ENCODE assay signal across 8 mouse cellular contexts in the genomic region with DNA sequence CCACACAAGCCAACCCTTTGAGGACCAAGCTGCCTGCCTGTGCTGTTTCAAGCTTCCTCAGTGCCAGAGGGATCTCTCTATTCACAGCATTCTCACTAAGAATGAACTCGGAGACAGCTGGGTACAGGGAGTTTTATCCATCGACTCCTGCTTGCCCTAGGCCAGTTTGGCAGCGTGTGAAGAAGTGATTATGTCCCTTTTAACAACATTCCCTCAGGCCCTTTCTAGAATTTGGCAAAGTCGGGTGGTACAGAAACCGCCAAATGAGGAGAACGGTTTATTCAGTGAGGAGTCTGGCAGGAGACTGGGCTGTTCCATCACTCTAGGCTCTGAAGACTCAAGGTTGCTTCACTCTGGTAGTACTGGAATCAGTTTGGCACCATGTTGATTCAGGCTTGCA. TPM values are rescaled to one million over a fixed set of nuclear protein-coding genes. Genes with fewer than 3 reads are reported as not detected.
DNase-seq lines count a peak whose midpoint lies in the region; ATAC-seq and TF ChIP-seq lines count a peak whose summit lies in the region.

No protein-coding gene starts in this region.

- ATAC-seq in heart, embryonic 14.5 days (ENCODE audit: insufficient number of reproducible peaks, insufficient read depth, low FRiP score, low read depth) = no peak
- no peak for ATAC-seq in megakaryocyte, adult 5-6 weeks (ENCODE audit: poor library complexity, severe bottlenecking)
- ATAC-seq in hindbrain, postnatal 0 days = peak; percentile 13
- ATAC-seq in stomach, embryonic 15.5 days (ENCODE audit: insufficient read depth, low FRiP score, low read depth) = no peak

- peak overlapping the region; percentile 96 for H3K4me2 ChIP-seq in heart, embryonic 14.5 days (ENCODE audit: low read length)
- H3K4me2 ChIP-seq in hindbrain, postnatal 0 days (ENCODE audit: low read depth, low read length) = peak overlapping the region; percentile 69
- peak overlapping the region; percentile 97 for H3K4me2 ChIP-seq in stomach, embryonic 15.5 days

- H3K4me1 ChIP-seq in heart, embryonic 14.5 days (ENCODE audit: control insufficient read depth in 2 of 2, insufficient read depth in 2 of 2, low read length in 2 of 2) = peaks cover 11 to 21% of the 10 kb centered on the region in 2 experiments; a peak in 3 of 4 replicates
- peaks cover 88% of the 10 kb centered on the region for H3K4me1 ChIP-seq in megakaryocyte, embryonic 14.5 days
- peaks cover 16% of the 10 kb centered on the region; the same call in 1 of the 2 replicates for H3K4me1 ChIP-seq in hindbrain, postnatal 0 days (ENCODE audit: insufficient read depth, low read length)
- H3K4me1 ChIP-seq in stomach, embryonic 15.5 days = peaks cover 23% of the 10 kb centered on the region

- H3K27me3 ChIP-seq in heart, embryonic 14.5 days (ENCODE audit: control insufficient read depth, insufficient read depth, low read length) = peaks cover 90% of the 10 kb centered on the region
- peaks cover 76% of the 10 kb centered on the region for H3K27me3 ChIP-seq in megakaryocyte, embryonic 14.5 days (replicated peaks)
- peaks cover 39% of the 10 kb centered on the region for H3K27me3 ChIP-seq in hindbrain, postnatal 0 days (ENCODE audit: insufficient read depth, low read length)
- peaks cover 72% of the 10 kb centered on the region for H3K27me3 ChIP-seq in stomach, embryonic 15.5 days (replicated peaks)

- DNase-seq in heart, postnatal 4 days = no peak
- peak; percentile 49 for DNase-seq in hindbrain, postnatal 0 days (ENCODE audit: low spot score)
- no peak for DNase-seq in cerebellum, adult 9-11 months
- no peak for DNase-seq in adrenal gland, adult (ENCODE audit: inconsistent age in 2 of 2, low spot score in 1 of 2)

- no peak overlapping the region for H3K9ac ChIP-seq in heart, embryonic 14.5 days (ENCODE audit: low read length)
- no peak overlapping the region for H3K9ac ChIP-seq in hindbrain, postnatal 0 days (replicated peaks; ENCODE audit: low read length)
- H3K9ac ChIP-seq in stomach, embryonic 15.5 days = no peak overlapping the region

- peak overlapping the region in 1 of 2 experiments; percentile 53; a peak in 2 of 4 replicates for H3K4me3 ChIP-seq in heart, embryonic 14.5 days (ENCODE audit: control insufficient read depth in 1 of 2, insufficient read depth in 1 of 2, low read depth in 1 of 2, low read length in 2 of 2)
- H3K4me3 ChIP-seq in megakaryocyte, embryonic 14.5 days (replicated peaks) = peak overlapping the region; percentile 95
- peak overlapping the region; percentile 36; the same call in 1 of the 2 replicates for H3K4me3 ChIP-seq in hindbrain, postnatal 0 days (ENCODE audit: low read length)
- peak overlapping the region; percentile 47; the same call in 1 of the 2 replicates for H3K4me3 ChIP-seq in stomach, embryonic 15.5 days (replicated peaks)

- WGBS in heart, embryonic 14.5 days = 35% methylated on average over 6 of the region's 6 CpGs
- WGBS in hindbrain, postnatal 0 days = 24% methylated on average over 6 of the region's 6 CpGs
- WGBS in stomach, embryonic 15.5 days = 43% methylated on average over 6 of the region's 6 CpGs

- no peak overlapping the region for H3K27ac ChIP-seq in heart, embryonic 14.5 days (replicated peaks in 1 of 2; ENCODE audit: control insufficient read depth in 1 of 2, insufficient read depth in 1 of 2, low read depth in 2 of 2, low read length in 2 of 2)
- H3K27ac ChIP-seq in hindbrain, postnatal 0 days = no peak overlapping the region
- no peak overlapping the region for H3K27ac ChIP-seq in stomach, embryonic 15.5 days

- TF ChIP-seq CTCF in hindbrain, postnatal 0 days (IDR thresholded peaks at IDR 0.05; ENCODE audit: low read depth) = no peak

- no peaks in the 10 kb centered on the region for H3K36me3 ChIP-seq in heart, embryonic 14.5 days (ENCODE audit: control insufficient read depth, insufficient read depth, low read length)
- peaks cover 19% of the 10 kb centered on the region for H3K36me3 ChIP-seq in megakaryocyte, embryonic 14.5 days (replicated peaks; ENCODE audit: low read length)
- H3K36me3 ChIP-seq in hindbrain, postnatal 0 days (ENCODE audit: insufficient read depth, low read length) = peaks cover 29% of the 10 kb centered on the region
- H3K36me3 ChIP-seq in stomach, embryonic 15.5 days = no peaks in the 10 kb centered on the region

- no peaks in the 10 kb centered on the region for H3K9me3 ChIP-seq in heart, embryonic 14.5 days (ENCODE audit: control insufficient read depth, low read length)
- H3K9me3 ChIP-seq in megakaryocyte, embryonic 14.5 days = no peaks in the 10 kb centered on the region
- H3K9me3 ChIP-seq in hindbrain, postnatal 0 days (ENCODE audit: low read length) = no peaks in the 10 kb centered on the region
- H3K9me3 ChIP-seq in stomach, embryonic 15.5 days = no peaks in the 10 kb centered on the region

RNA-seq across cellular contexts. Expression of gene Gp1bb, which starts 2.0 kb away (rescaled TPM):
- 3.4 and 4.5 TPM in 2 replicates for polyA plus RNA-seq in heart, embryonic 14.5 days (2014; fragmentation: Nextera tagmentation; extraction: Ambion mirVana)
- total RNA-seq in heart, postnatal 4 days (2021) = 1 to 10 TPM in 1 of 2 experiments, under 1 TPM in 1; 0.32 to 1.1 TPM
- 3,910 and 6,936 TPM in 2 replicates for polyA plus RNA-seq in megakaryocyte, embryonic 14.5 days (2012; ENCODE audit: insufficient read depth, low replicate concordance)
- 0.38 and 0.55 TPM in 2 replicates for total RNA-seq in megakaryocyte, adult 5-6 weeks (2015)
- 0.70 TPM in 1 of 2 replicates, not detected in the other for total RNA-seq in megakaryocyte, adult 5-6 weeks (2017)
- 29.3 and 30.8 TPM in 2 replicates for total RNA-seq in hindbrain, postnatal 0 days (2014; rRNA removed)
- 7.6 and 10.1 TPM in 2 replicates for polyA plus RNA-seq in hindbrain, postnatal 0 days (2015; fragmentation: Nextera tagmentation; extraction: Ambion mirVana)
- polyA plus RNA-seq in stomach, embryonic 15.5 days (2015; fragmentation: Nextera tagmentation; extraction: Ambion mirVana) = 1.3 and 1.6 TPM in 2 replicates

RNA-seq across cellular contexts. Expression of gene Gm49601, which starts 6.0 kb away (rescaled TPM):
- 0.97 and 1.1 TPM in 2 replicates for polyA plus RNA-seq in heart, embryonic 14.5 days (2014; fragmentation: Nextera tagmentation; extraction: Ambion mirVana)
- total RNA-seq in heart, postnatal 4 days (2021) = 1 to 10 TPM; 4.0 to 5.1 TPM
- 1.0 TPM in 1 of 2 replicates, not detected in the other for polyA plus RNA-seq in megakaryocyte, embryonic 14.5 days (2012; ENCODE audit: insufficient read depth, low replicate concordance)
- 1.7 and 2.9 TPM in 2 replicates for total RNA-seq in megakaryocyte, adult 5-6 weeks (2015)
- 0.61 and 3.2 TPM in 2 replicates for total RNA-seq in megakaryocyte, adult 5-6 weeks (2017)
- total RNA-seq in hindbrain, postnatal 0 days (2014; rRNA removed) = 23.8 and 24.0 TPM in 2 replicates
- polyA plus RNA-seq in hindbrain, postnatal 0 days (2015; fragmentation: Nextera tagmentation; extraction: Ambion mirVana) = 3.1 and 4.0 TPM in 2 replicates
- 2.6 and 3.4 TPM in 2 replicates for polyA plus RNA-seq in stomach, embryonic 15.5 days (2015; fragmentation: Nextera tagmentation; extraction: Ambion mirVana)

RNA-seq across cellular contexts. Expression of gene Sept5, which starts 9.6 kb away (rescaled TPM):
- polyA plus RNA-seq in heart, embryonic 14.5 days (2014; fragmentation: Nextera tagmentation; extraction: Ambion mirVana) = 5.8 and 7.3 TPM in 2 replicates
- 10 to 100 TPM; 10.4 to 15.2 TPM for total RNA-seq in heart, postnatal 4 days (2021)
- polyA plus RNA-seq in megakaryocyte, embryonic 14.5 days (2012; ENCODE audit: insufficient read depth, low replicate concordance) = 8.0 and 10.3 TPM in 2 replicates
- 19.5 and 23.5 TPM in 2 replicates for total RNA-seq in megakaryocyte, adult 5-6 weeks (2015)
- total RNA-seq in megakaryocyte, adult 5-6 weeks (2017) = 11.6 and 17.0 TPM in 2 replicates
- 286 and 335 TPM in 2 replicates for total RNA-seq in hindbrain, postnatal 0 days (2014; rRNA removed)
- polyA plus RNA-seq in hindbrain, postnatal 0 days (2015; fragmentation: Nextera tagmentation; extraction: Ambion mirVana) = 186 and 195 TPM in 2 replicates
- polyA plus RNA-seq in stomach, embryonic 15.5 days (2015; fragmentation: Nextera tagmentation; extraction: Ambion mirVana) = 21.7 and 22.9 TPM in 2 replicates

RNA-seq across cellular contexts. Expression of gene Tbx1, which starts 29.7 kb away (rescaled TPM):
- polyA plus RNA-seq in heart, embryonic 14.5 days (2014; fragmentation: Nextera tagmentation; extraction: Ambion mirVana) = 0.20 and 0.80 TPM in 2 replicates
- under 1 TPM; 0.55 to 0.68 TPM for total RNA-seq in heart, postnatal 4 days (2021)
- polyA plus RNA-seq in megakaryocyte, embryonic 14.5 days (2012; ENCODE audit: insufficient read depth, low replicate concordance) = not detected in 2 replicates
- total RNA-seq in megakaryocyte, adult 5-6 weeks (2015) = not detected in 2 replicates
- total RNA-seq in megakaryocyte, adult 5-6 weeks (2017) = not detected in 2 replicates
- total RNA-seq in hindbrain, postnatal 0 days (2014; rRNA removed) = 0.37 and 4.0 TPM in 2 replicates
- 0.51 and 0.92 TPM in 2 replicates for polyA plus RNA-seq in hindbrain, postnatal 0 days (2015; fragmentation: Nextera tagmentation; extraction: Ambion mirVana)
- polyA plus RNA-seq in stomach, embryonic 15.5 days (2015; fragmentation: Nextera tagmentation; extraction: Ambion mirVana) = 0.85 and 1.1 TPM in 2 replicates

Comparison
In these comparisons a context has a peak if more than half of its experiments do, and no peak if none do; other contexts are left out.
1. RNA of gene Gp1bb, which starts 2.0 kb away (polyA plus RNA-seq): 3,910 to 6,936 TPM in megakaryocyte, embryonic 14.5 days; 7.6 to 10.1 TPM in hindbrain, postnatal 0 days, 3.4 to 4.5 TPM in heart, embryonic 14.5 days and 1.3 to 1.6 TPM in stomach, embryonic 15.5 days; every median in the first group is over 100 times any median in the second.
2. Peak in every context shown above with its lines, with median percentiles within 50 percentile points of each other: H3K4me2 ChIP-seq.